Mouse (Mus musculus) heart, postnatal 36 days (tissue): Measurements from ENCODE around the gene Trem1. TPM values are rescaled to one million over a fixed set of nuclear protein-coding genes. Genes with fewer than 3 reads are reported as not detected.

Experiments
- DNase-seq, 2 experiments: peaks; one replicate each; pipeline ENCODE4 v3.0.0; 2021 to 2022
- intact Hi-C: fragments of 180-260 bp; cut with DNase I; formaldehyde crosslinking; loops from one replicate; pipeline ENCODE4 v1.15.1; 2025
- total RNA-seq, 2 experiments: library from RNA; stranded (reverse); gene quantifications; 2 replicates each; pipeline ENCODE4 v1.2.3; 2021

Gene Trem1
- total RNA-seq, 2 experiments from 2014 or later, result not detected

DNA sequence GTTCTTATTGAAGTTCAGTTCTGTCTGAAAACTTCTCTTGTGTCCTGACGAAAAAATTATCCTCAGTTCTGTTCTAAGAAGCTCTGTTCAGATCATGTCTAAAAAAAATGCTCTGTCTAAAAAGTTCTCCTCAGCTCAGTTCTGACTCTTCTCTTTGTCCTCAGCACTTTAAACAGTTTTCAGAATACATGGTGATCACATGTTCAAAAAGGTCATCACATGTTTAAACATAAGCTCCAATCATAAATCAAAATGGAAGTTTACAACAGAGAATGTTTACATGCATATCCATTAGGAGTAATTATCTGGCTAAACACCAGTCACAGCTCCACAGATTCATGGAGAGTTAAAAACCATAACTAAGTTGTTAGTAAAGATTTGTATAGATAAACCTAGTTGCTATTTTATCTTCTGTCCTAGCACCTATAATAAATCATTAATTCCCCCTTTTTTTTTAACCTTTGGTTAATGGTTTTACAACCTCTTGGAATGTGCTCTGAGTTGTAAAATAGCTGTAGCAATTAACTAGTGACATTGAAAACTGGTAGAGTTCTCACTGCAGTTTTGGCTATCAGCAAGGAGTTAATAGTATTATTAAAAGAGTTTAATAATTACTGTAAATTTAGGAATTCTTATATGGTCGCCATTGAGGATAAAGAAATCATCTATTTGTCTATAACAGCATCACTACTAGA is 34.2 kb downstream of the Trem1 start:
- no peak for DNase-seq
- intact Hi-C loops, result no loop called here

GRCm38 (mm10) chr17:48267591-48267990 is 35.0 kb downstream of the Trem1 start:
- intact Hi-C loops, result no loop called here
- DNase-seq, result no peak

GRCm38 (mm10) chr17:48268276-48268675 is 35.7 kb downstream of the Trem1 start:
- intact Hi-C loops, result no loop called here
- DNase-seq, result no peak

DNA sequence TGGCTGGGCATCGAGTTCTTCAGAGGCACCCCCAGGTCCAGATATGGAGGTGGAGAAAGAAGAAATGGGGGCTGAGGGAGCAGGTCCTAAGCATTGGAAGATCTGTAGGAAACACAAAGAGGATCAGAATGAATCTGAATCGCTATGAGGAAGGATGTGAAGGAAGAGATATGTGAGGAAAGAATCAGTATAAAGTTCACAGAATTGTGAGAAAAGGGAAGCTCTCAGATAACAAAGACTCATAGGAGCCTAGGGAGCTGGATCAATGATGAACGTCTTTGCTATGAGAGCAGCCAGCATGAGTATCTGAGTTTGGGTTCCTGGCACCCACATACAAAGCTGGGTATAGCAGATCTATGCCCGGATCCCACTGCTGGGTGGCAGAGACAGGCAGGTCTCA is 37.3 kb downstream of the Trem1 start:
- DNase-seq, result no peak

GRCm38 (mm10) chr17:48272158-48272557 is 39.6 kb downstream of the Trem1 start:
- intact Hi-C loops, result no loop called here

More for the DNA sequence above, 37.3 kb downstream of the Trem1 start:
- intact Hi-C loops, result no loop called here

DNA sequence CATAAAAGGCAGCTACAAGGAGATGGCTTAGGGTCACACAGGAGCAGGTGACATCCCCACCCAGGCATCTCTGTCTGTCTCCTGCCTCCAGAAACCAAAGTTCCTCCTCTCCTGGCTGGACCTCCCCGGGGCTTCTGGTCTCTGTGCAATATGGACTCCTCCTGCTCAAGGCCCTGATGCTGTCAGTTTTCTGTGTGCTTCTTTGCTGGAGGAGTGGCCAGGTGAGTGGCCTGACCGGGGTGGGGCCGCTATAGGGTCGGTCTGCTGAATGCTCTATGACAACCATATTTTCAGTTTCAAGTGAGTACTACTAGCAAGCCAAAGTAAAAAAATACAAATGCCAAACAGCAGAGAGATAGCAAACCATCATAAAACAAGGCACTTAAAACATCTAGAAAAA is 40.0 kb downstream of the Trem1 start:
- intact Hi-C loops, result no loop called here
- DNase-seq, result no peak

More at GRCm38 (mm10) chr17:48272158-48272557, 39.6 kb downstream of the Trem1 start:
- DNase-seq, result no peak

DNA sequence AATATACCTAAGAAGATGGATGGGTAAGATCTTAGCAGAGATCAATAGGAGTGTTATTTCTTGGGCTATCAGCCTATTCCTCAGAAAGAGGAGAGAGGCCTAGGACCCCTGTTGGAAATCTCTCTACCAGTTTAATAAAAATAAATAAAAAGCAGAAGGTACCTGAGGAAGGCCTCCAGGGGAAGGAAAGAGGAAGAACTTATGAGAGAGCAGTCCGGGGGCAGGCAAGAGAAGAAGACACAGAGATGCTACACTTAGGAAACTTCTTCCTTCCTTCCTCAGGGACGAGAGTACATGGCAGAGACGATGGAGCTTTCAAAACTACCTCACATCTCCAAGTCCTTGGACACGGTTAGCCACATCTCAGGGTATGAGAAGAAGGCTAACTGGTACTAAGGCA is 41.5 kb downstream of the Trem1 start:
- intact Hi-C loops, result no loop called here

GRCm38 (mm10) chr17:48274885-48275284 is 42.3 kb downstream of the Trem1 start:
- DNase-seq, result peak; percentile 80

More for the DNA sequence above, 41.5 kb downstream of the Trem1 start:
- no peak for DNase-seq

DNA sequence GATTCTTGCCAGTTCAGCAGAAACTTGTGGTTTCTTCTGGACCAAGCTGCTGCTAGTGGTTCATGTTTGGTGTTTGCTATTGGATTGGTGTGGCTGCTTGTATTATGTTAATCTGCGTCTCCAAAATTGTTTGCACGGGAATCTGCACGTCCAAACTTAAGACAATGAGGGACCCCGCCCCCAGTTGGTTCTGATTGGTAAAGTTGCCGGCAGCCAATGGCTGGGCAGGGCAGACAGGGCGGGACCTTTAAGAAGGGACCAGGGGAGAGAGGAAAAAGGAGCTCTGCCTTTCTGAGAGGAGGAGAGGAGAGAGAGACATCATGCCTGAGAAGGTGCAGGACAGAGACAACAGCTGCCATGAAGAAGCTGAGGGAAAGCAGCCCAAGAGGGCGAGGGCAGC is 43.2 kb downstream of the Trem1 start:
- intact Hi-C loops, result loop anchor here (1.0 to 5.0 kb wide), 3 partner anchors 62 to 327 kb away; partner anchors contain the start of gene Nfya
- no peak for DNase-seq

More at GRCm38 (mm10) chr17:48274885-48275284, 42.3 kb downstream of the Trem1 start:
- intact Hi-C loops, result loop anchor here (1.0 to 5.0 kb wide), 3 partner anchors 62 to 327 kb away; partner anchors contain the start of gene Nfya

- no peak for DNase-seq
- intact Hi-C loops, result loop anchor here (5.0 kb wide), 1 partner anchor 129 kb away; the partner anchor contains the start of gene Nfya
Observed at GRCm38 (mm10) chr17:48278381-48278780, 45.8 kb downstream of the Trem1 start.

DNA sequence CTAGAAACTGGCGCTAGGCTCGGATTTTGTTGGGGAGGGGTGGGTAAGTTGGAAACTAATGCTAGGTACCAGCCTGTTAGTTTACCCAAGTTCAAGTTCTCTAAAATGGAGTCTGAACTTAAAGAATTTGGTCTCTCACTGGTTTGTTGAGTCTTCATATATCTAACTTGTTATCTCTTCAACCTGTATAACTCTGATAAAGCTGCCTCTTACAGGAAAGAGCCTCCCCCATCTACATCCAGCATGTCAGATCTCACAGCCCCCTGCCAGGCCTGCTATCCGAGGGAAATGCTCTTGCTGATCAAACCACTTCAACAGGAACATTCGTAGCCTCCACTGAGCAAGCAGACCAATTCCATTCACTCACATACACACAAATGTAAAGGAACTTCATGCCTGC is 46.4 kb downstream of the Trem1 start:
- intact Hi-C loops, result loop anchor here (5.0 kb wide), 1 partner anchor 128 kb away; the partner anchor contains the start of gene Nfya
- no peak for DNase-seq

- intact Hi-C loops, result no loop called here
- DNase-seq, result no peak
Observed at GRCm38 (mm10) chr17:48280943-48281738, 48.6 kb downstream of the Trem1 start.

DNA sequence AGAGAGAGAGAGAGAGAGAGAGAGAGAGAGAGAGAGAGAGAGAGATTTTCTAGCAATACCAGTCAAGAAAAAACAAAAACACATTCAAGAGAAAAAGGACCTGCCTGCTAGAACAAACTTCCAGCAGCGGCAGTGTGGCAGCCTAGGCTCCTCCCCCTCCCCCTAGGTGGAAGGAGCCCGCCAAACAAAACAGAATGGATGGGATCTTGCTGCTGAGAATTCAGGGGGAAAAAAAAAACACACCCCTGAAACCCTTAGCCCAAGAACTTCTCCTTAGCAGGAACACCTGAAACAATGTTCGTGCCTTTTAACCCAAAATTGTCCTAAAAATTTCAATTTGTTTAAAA is 49.1 kb downstream of the Trem1 start:
- intact Hi-C loops, result no loop called here
- no peak for DNase-seq

- intact Hi-C loops, result no loop called here
Observed at GRCm38 (mm10) chr17:48286765-48287164, 54.2 kb downstream of the Trem1 start.

DNA sequence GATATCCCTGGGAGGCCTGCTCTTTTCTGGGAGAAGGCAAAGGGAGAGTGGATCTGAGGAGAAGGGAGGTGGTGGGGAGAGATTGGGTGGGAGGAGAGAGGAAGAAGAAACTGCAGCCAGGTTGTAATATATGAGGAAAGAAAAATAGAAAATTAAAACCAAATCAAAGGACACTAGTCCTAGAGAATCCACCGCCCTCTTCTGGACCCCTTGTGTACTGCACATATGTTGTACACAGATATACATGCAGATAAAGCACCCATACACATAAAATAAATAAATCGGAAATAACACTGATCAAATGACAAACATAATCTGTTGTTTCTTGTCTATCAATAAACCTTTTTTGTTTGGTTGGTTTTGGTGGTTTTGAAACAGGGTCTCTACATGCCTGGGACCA is 54.7 kb downstream of the Trem1 start:
- DNase-seq, result no peak
- intact Hi-C loops, result no loop called here

More at GRCm38 (mm10) chr17:48286765-48287164, 54.2 kb downstream of the Trem1 start:
- no peak for DNase-seq

GRCm38 (mm10) chr17:48293500-48294194 is 61.1 kb downstream of the Trem1 start:
- intact Hi-C loops, result no loop called here

More at GRCm38 (mm10) chr17:48293500-48294194, 61.1 kb downstream of the Trem1 start:
- no peak for DNase-seq

Other genes with a start within 250 kb of the Trem1 start
- not detected for gene 1700122O11Rik, start 194.5 kb upstream of the Trem1 start, total RNA-seq
- not detected for gene 1700067P10Rik, start 143.4 kb upstream of the Trem1 start, total RNA-seq
- under 1 TPM in 1 of 2 experiments, not detected in 1; 0.17 TPM for gene 9830107B12Rik, start 86.5 kb upstream of the Trem1 start, total RNA-seq
- gene A530064D06Rik, start 65.5 kb upstream of the Trem1 start, total RNA-seq, result not detected
- not detected for gene Trem3, start 15.0 kb downstream of the Trem1 start, total RNA-seq
- gene Treml4, start 31.5 kb downstream of the Trem1 start, total RNA-seq, result under 1 TPM in 1 of 2 experiments, not detected in 1; 0.19 TPM
- gene Treml2, start 66.7 kb downstream of the Trem1 start, total RNA-seq, result under 1 TPM; 0.58 to 0.62 TPM
- gene B430306N03Rik, start 83.4 kb downstream of the Trem1 start, total RNA-seq, result under 1 TPM; 0.17 to 0.41 TPM
- gene Trem2, start 113.6 kb downstream of the Trem1 start, total RNA-seq, result 1 to 10 TPM; 1.5 to 2.2 TPM
- under 1 TPM; 0.35 to 0.36 TPM for gene Treml1, start 127.1 kb downstream of the Trem1 start, total RNA-seq
- gene Nfya, start 177.1 kb downstream of the Trem1 start, total RNA-seq, result 10 to 100 TPM; 15.3 to 20.6 TPM
- gene Oard1, start 177.2 kb downstream of the Trem1 start, total RNA-seq, result 10 to 100 TPM; 15.8 to 16.3 TPM
- 100 to 1,000 TPM; 236 to 256 TPM for gene Apobec2, start 200.2 kb downstream of the Trem1 start, total RNA-seq
- under 1 TPM; 0.27 to 0.64 TPM for gene Tspo2, start 218.8 kb downstream of the Trem1 start, total RNA-seq
- under 1 TPM in 1 of 2 experiments, not detected in 1; 0.24 TPM for gene Unc5cl, start 222.1 kb downstream of the Trem1 start, total RNA-seq